Mouse (Mus musculus) heart, embryonic 11.5 days (tissue): ENCODE measurements around the gene Daam1. TPM values are rescaled to one million over a fixed set of nuclear protein-coding genes. Genes with fewer than 3 reads are reported as not detected.

ENCODE experiments used
- ATAC-seq: fragments of 200-750 bp; cut with Nextera tagmentation; replicated peaks from 2 replicates; pipeline ENCODE4 v1.8.0; 2017; ENCODE audit warnings: moderate library complexity; ENCODE audit not compliant: insufficient number of reproducible peaks, low FRiP score, low TSS enrichment
- H3K27ac ChIP-seq: fragments of 300-500 bp; sonication (generic); 2 replicates; pipeline ENCODE4 v1.5.1; 2014; ENCODE audit warnings: mild to moderate bottlenecking, low read depth, low read length
- H3K27me3 ChIP-seq: fragments of 300-500 bp; sonication (generic); 2 replicates; pipeline ENCODE4 v1.6.1; 2014; ENCODE audit warnings: mild to moderate bottlenecking, low read length, mixed read lengths; ENCODE audit not compliant: control insufficient read depth, insufficient read depth
- H3K36me3 ChIP-seq: fragments of 300-500 bp; sonication (generic); 2 replicates; pipeline ENCODE4 v1.6.1; 2014; ENCODE audit warnings: mild to moderate bottlenecking, low read length, moderate library complexity, mixed read lengths; ENCODE audit not compliant: control insufficient read depth, insufficient read depth
- H3K4me1 ChIP-seq: fragments of 300-500 bp; sonication (generic); 2 replicates; pipeline ENCODE4 v1.6.1; 2014; ENCODE audit warnings: low read length; ENCODE audit not compliant: control insufficient read depth, insufficient read depth
- H3K4me2 ChIP-seq: fragments of 300-500 bp; sonication (generic); 2 replicates; pipeline ENCODE4 v1.6.1; 2014; ENCODE audit warnings: mild to moderate bottlenecking, moderate library complexity
- H3K4me3 ChIP-seq: fragments of 300-500 bp; sonication (generic); 2 replicates; pipeline ENCODE4 v1.5.1; 2014; ENCODE audit warnings: low read depth, low read length
- H3K9ac ChIP-seq: fragments of 300-500 bp; sonication (generic); 2 replicates; pipeline ENCODE4 v1.6.1; 2014; ENCODE audit warnings: mild to moderate bottlenecking, low read depth, low read length, moderate library complexity
- H3K9me3 ChIP-seq: fragments of 300-500 bp; sonication (generic); replicated peaks from 2 replicates; pipeline ENCODE4 v1.6.1; 2016; ENCODE audit warnings: low read length; ENCODE audit not compliant: control insufficient read depth
- WGBS: fragments of 180-500 bp; shearing (Covaris S2); extraction: QIAGEN DNeasy Blood & Tissue Kit; methylation state at CpG from one replicate; pipeline ENCODE4 v1.1.7; 2014; ENCODE audit not compliant: insufficient replicate concordance; 5-methylcytosine and 5-hydroxymethylcytosine counted together
- polyA plus RNA-seq: library from polyadenylated mRNA; unstranded; fragments of >200 nt; fragmentation: Nextera tagmentation; extraction: Ambion mirVana; gene quantifications from 2 replicates; pipeline ENCODE4 v1.2.1, GENCODE M21; 2014

The Daam1 gene
- polyA plus RNA-seq, 1 experiment from 2014 or later: 33.0 TPM

DNA sequence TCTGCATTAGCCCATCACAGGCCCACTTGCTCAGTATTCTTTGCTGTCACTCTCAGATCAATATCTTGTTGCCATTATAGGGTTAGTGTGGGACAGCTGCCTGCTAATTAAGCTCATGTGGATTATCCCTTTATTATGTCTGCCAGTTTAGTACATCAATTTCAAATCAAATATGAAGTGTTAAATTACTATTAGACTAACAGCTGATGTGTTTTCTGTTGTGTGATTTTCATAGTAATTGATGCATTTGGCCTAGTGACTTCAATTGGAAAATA lies 25.5 kb downstream of the Daam1 start:
- no peaks in the 10 kb centered on the region for H3K9me3 ChIP-seq
- peaks cover 2% of the 10 kb centered on the region; the same call in 1 of the 2 replicates for H3K36me3 ChIP-seq
- no peak overlapping the region for H3K9ac ChIP-seq
- H3K27me3 ChIP-seq: no peaks in the 10 kb centered on the region
- H3K4me3 ChIP-seq: no peak overlapping the region
- peaks cover 78% of the 10 kb centered on the region for H3K4me1 ChIP-seq
- peak overlapping the region; percentile 78 for H3K27ac ChIP-seq
- ATAC-seq: no peak
- H3K4me2 ChIP-seq: no peak overlapping the region

GRCm38 (mm10) chr12:71859096-71859495 lies 28.2 kb downstream of the Daam1 start:
- H3K4me2 ChIP-seq: no peak overlapping the region
- no peak overlapping the region for H3K4me3 ChIP-seq
- no peaks in the 10 kb centered on the region for H3K9me3 ChIP-seq
- no peak for ATAC-seq
- H3K27me3 ChIP-seq: no peaks in the 10 kb centered on the region
- H3K36me3 ChIP-seq: peaks cover 2% of the 10 kb centered on the region; the same call in 1 of the 2 replicates
- peak overlapping the region; percentile 2; the same call in 1 of the 2 replicates for H3K27ac ChIP-seq
- no peak overlapping the region for H3K9ac ChIP-seq
- 44% methylated on average over 5 of the region's 5 CpGs for WGBS
- H3K4me1 ChIP-seq: peaks cover 82% of the 10 kb centered on the region

- Histone ChIP-seq H3K4me1 (peaks cover 77% of the 10 kb centered on the region), H3K27me3 (no peaks in the 10 kb centered on the region), H3K36me3 (peaks cover 2% of the 10 kb centered on the region; the same call in 1 of the 2 replicates), H3K9ac (no peak overlapping the region), H3K9me3 (no peaks in the 10 kb centered on the region), H3K27ac (peak overlapping the region; percentile 76), H3K4me3 (no peak overlapping the region), H3K4me2 (peak overlapping the region; percentile 21)
- 0 out of 2 replicates have a peak, but pooled peaks have one; percentile 39 for ATAC-seq
- whole genome bisulfite sequencing: 26% methylated on average over 10 of the region's 10 CpGs
Measured at GRCm38 (mm10) chr12:71863846-71864543, 33.1 kb downstream of the Daam1 start.

DNA sequence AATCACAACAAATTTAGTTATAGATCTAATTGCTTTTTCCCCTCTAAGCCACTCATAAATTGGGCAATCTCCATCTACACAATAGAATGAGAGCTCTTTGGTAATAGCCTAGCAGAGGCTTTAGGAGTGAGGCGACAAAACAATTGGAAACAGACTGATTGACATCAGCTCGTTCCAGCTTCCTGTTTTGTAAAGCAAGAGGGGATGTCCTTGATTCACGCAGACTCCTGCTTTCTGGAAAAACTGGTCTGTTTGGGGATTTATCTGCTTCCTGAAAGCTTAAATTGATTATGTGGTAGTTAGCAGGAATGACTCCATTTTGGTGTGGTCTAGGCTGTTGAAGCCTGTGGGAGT lies 33.6 kb downstream of the Daam1 start:
- no peak overlapping the region for H3K9ac ChIP-seq
- H3K27ac ChIP-seq: peak overlapping the region; percentile 76
- no peaks in the 10 kb centered on the region for H3K27me3 ChIP-seq
- H3K4me1 ChIP-seq: peaks cover 75% of the 10 kb centered on the region
- no peaks in the 10 kb centered on the region for H3K9me3 ChIP-seq
- no peak overlapping the region for H3K4me3 ChIP-seq
- H3K4me2 ChIP-seq: no peak overlapping the region
- WGBS: 35% methylated on average over 3 of the region's 3 CpGs
- no peak for ATAC-seq
- peaks cover 2% of the 10 kb centered on the region; the same call in 1 of the 2 replicates for H3K36me3 ChIP-seq

DNA sequence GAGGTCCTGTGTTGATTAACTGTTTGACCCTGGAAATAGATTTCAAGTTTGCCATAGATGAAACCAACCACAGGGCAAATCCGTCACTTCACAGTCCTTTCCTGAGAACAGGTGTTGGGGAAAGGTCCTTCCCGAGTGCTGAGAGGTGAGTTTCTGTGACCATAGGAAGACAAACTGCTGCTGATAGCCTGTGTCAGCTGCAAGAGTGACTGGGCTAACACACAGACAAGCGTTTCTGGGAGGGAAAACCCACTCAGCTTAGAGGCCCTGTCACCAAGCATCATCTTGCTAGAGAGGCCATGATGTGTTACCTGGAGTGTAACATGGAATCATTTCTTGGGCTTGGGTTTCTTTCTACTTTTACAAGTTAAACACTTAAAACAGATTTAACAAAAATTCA lies 35.1 kb downstream of the Daam1 start:
- ATAC-seq: no peak
- Histone ChIP-seq H3K9ac (no peak overlapping the region), H3K27me3 (no peaks in the 10 kb centered on the region), H3K4me3 (no peak overlapping the region), H3K36me3 (peaks cover under 1% of the 10 kb centered on the region; the same call in 1 of the 2 replicates), H3K4me1 (peaks cover 64% of the 10 kb centered on the region), H3K9me3 (no peaks in the 10 kb centered on the region), H3K27ac (peak overlapping the region; percentile 0; the same call in 1 of the 2 replicates), H3K4me2 (no peak overlapping the region)
- 47% methylated on average over 3 of the region's 3 CpGs for WGBS

DNA sequence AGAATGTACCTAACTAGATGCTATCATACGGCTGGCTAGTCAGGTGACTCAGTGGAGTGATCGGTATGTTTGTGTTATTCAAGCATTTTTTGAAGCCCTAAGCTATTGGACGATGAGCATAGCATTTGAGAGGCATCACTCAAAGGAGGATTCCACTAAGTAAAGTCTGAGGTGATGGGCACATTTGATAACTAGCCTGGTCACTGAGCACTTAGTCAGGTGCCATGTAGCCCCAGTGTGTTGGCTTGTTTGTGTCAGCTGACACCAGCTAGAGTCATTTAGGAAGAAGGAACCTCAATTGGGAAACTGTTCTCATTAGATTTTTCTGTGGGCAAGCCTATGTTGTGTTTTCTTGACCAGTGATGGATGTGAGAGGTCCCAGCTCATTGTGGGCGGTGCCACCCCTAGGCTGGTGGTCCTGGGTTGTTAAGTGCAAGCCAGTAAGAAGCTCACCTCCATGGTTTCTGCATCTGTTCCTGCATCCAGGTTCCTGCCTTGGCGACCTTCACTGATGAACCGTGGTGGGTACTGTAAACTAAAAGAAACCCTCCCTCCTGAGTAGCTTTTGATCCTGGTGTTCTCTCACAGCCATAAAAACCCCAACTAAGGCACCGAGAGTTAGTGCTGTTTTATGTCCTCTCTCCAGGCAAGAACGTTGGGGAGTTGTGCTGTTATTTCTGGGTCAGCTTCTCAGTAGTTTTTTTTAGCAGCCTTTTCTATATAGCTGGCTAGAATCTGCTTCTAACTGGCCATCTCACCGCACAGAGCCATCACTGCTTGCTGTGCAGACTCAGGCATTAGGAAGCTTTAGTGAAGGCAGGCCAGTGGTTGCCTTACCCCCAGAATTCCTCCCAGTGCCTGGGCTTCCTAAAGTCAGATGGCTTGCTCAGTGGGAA lies 36.7 kb downstream of the Daam1 start:
- Histone ChIP-seq H3K27me3 (no peaks in the 10 kb centered on the region), H3K4me3 (no peak overlapping the region), H3K4me1 (peaks cover 61% of the 10 kb centered on the region), H3K27ac (no peak overlapping the region), H3K9ac (no peak overlapping the region; the same call in 1 of the 2 replicates), H3K4me2 (no peak overlapping the region), H3K9me3 (no peaks in the 10 kb centered on the region), H3K36me3 (no peaks in the 10 kb centered on the region)
- ATAC-seq: no peak
- 73% methylated on average over 9 of the region's 9 CpGs for WGBS

- Histone ChIP-seq H3K4me2 (no peak overlapping the region), H3K4me3 (no peak overlapping the region), H3K36me3 (no peaks in the 10 kb centered on the region), H3K27me3 (no peaks in the 10 kb centered on the region), H3K27ac (no peak overlapping the region), H3K9me3 (no peaks in the 10 kb centered on the region), H3K4me1 (peaks cover 37% of the 10 kb centered on the region), H3K9ac (no peak overlapping the region)
- WGBS: 86% methylated on average over 6 of the region's 6 CpGs
- ATAC-seq: no peak
Measured at GRCm38 (mm10) chr12:71870644-71871043, 39.8 kb downstream of the Daam1 start.

DNA sequence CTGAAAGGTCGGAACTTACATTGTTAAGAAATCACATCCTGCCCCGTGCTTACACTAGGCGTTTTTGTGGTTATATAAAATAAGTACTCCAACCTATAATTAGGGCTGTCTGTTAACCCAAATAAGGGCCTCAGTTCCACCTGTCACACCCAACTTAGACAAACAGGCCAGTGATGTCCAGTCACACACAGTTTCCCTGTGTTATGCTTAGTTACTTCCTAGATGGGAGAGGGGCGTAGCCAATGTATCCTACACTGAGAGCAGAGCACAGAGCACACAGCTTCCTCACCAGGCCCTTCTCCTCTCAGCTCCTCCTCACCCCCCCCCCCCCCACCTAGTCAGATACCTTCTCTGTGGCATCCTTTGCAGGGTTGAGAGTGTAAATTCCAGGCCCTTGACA lies 41.5 kb downstream of the Daam1 start:
- Histone ChIP-seq H3K27me3 (no peaks in the 10 kb centered on the region), H3K27ac (no peak overlapping the region), H3K4me3 (no peak overlapping the region), H3K36me3 (no peaks in the 10 kb centered on the region), H3K9ac (no peak overlapping the region), H3K9me3 (no peaks in the 10 kb centered on the region), H3K4me1 (peaks cover 35% of the 10 kb centered on the region), H3K4me2 (no peak overlapping the region)
- 79% methylated on average over 4 of the region's 4 CpGs for WGBS
- ATAC-seq: no peak
